Mouse (Mus musculus) embryonic facial prominence, embryonic 12.5 days (tissue): ENCODE measurements around the gene Fezf1. TPM values are rescaled to one million over a fixed set of nuclear protein-coding genes. Genes with fewer than 3 reads are reported as not detected.
A peak's percentile ranks its signal among the peaks of the same experiment; 100 is the strongest.

Experiments
- ATAC-seq: fragments of 200-750 bp; cut with Nextera tagmentation; 2 replicates; pipeline ENCODE4 v1.8.0; 2017; ENCODE audit not compliant: insufficient number of reproducible peaks, insufficient read depth, low FRiP score, low TSS enrichment
- H3K27ac ChIP-seq: fragments of 300-500 bp; sonication (generic); 2 replicates; pipeline ENCODE4 v1.5.1; 2016; ENCODE audit warnings: mild to moderate bottlenecking
- H3K27me3 ChIP-seq: fragments of 300-500 bp; sonication (generic); 2 replicates; pipeline ENCODE4 v1.6.1; 2016; ENCODE audit warnings: mild to moderate bottlenecking, moderate library complexity
- H3K36me3 ChIP-seq: fragments of 300-500 bp; sonication (generic); 2 replicates; pipeline ENCODE4 v1.6.1; 2016; ENCODE audit warnings: mild to moderate bottlenecking
- H3K4me1 ChIP-seq: fragments of 300-500 bp; sonication (generic); 2 replicates; pipeline ENCODE4 v1.6.1; 2016
- H3K4me2 ChIP-seq: fragments of 300-500 bp; sonication (generic); replicated peaks from 2 replicates; pipeline ENCODE4 v1.6.1; 2016; ENCODE audit warnings: mild to moderate bottlenecking, moderate library complexity
- H3K4me3 ChIP-seq: fragments of 300-500 bp; sonication (generic); 2 replicates; pipeline ENCODE4 v1.5.1; 2016; ENCODE audit warnings: mild to moderate bottlenecking
- H3K9ac ChIP-seq: fragments of 300-500 bp; sonication (generic); 2 replicates; pipeline ENCODE4 v1.6.1; 2016; ENCODE audit warnings: mild to moderate bottlenecking, moderate library complexity
- H3K9me3 ChIP-seq: fragments of 300-500 bp; sonication (generic); 2 replicates; pipeline ENCODE4 v1.6.1; 2016; ENCODE audit warnings: mild to moderate bottlenecking, moderate library complexity
- WGBS: fragments of 180-500 bp; shearing (Covaris S2); methylation state at CpG from one replicate; pipeline ENCODE4 v1.1.7; 2016; 5-methylcytosine and 5-hydroxymethylcytosine counted together
- polyA plus RNA-seq: library from polyadenylated mRNA; unstranded; fragments of >200 nt; fragmentation: Nextera tagmentation; extraction: Ambion mirVana; gene quantifications from 2 replicates; pipeline ENCODE4 v1.2.1, GENCODE M21; 2016

Gene Fezf1
- polyA plus RNA-seq, 1 experiment from 2014 or later: 7.0 TPM

DNA sequence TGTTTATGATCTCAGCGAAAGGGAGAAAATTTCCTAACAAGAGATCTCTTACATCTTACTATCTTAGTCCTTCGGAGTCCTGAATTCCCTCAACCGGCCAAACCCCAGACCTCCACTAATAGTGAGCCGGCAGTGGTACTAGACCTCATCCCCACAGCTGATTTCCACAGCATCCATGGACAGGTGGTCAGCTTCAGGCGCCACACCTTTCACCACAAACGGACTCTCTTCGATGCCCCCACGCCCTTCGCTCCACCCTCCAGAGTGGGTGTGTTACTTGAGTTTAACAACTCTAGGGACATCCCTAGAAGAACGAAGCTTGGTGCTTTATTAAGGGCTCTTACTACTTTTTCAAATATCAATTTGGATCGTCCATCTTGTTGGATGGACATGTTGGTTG is 6.5 kb upstream of the Fezf1 start:
- H3K36me3 ChIP-seq: no peaks in the 10 kb centered on the region
- H3K4me2 ChIP-seq: no peak overlapping the region
- no peak overlapping the region for H3K9ac ChIP-seq
- under 1% methylated on average over 11 of the region's 11 CpGs for WGBS
- no peaks in the 10 kb centered on the region for H3K9me3 ChIP-seq
- no peak overlapping the region for H3K4me3 ChIP-seq
- 0 out of 2 replicates have a peak, but pooled peaks cover 5% of the 10 kb centered on the region for H3K4me1 ChIP-seq
- peaks cover 76% of the 10 kb centered on the region for H3K27me3 ChIP-seq
- no peak for ATAC-seq
- no peak overlapping the region for H3K27ac ChIP-seq

DNA sequence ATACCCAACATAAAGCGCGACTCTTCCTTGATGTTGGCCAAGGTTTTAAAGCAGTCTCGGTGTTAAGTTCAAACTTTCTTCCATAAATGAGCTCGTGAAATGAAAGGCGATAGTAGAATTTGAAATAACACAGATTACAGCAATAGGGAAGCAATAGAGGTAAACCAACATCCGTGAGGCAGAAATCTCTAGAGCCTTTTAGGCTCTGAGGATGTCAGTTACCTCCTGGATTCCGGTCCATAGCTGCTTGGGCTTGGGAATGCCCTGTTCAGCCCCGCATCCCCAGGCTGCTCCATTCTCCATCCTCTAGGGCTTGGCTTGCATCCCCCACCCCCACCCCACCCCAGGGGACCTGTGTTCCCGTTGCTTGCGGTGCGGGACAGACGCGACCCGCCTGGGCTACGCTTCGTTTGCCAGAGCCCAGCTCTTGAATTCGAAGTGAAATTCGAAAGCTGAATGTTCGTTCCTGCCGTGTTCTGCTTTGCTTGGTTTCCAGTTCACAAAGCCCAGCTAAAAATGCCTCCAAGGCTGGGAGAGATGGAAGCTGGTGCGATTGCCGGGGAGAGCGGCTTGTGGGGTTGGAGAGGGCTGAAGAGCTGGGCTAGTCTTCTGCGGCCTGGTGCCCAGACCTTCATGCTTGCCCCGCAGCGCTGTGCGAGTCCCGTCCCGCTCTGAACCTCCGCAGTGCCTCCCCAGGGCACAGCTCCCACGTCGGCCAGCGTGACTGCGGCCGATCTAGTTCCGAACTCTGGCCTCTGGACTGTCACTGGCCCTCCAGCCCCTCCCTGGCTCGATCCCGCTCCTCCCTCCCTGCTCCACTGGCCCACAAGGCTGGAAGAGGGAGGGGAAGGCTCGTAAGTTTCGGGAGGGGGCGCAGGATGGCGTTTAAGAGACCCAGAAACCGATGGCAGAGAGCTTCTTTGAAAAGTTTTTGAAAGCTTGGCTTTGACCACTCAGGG is 5.5 kb upstream of the Fezf1 start:
- Histone ChIP-seq H3K27ac (no peak overlapping the region; the same call in 1 of the 2 replicates), H3K4me1 (0 out of 2 replicates have a peak, but pooled peaks cover 14% of the 10 kb centered on the region), H3K9me3 (no peaks in the 10 kb centered on the region), H3K4me3 (peak overlapping the region; percentile 19), H3K36me3 (no peaks in the 10 kb centered on the region), H3K4me2 (peak overlapping the region; percentile 33), H3K27me3 (peaks cover 76% of the 10 kb centered on the region), H3K9ac (no peak overlapping the region)
- ATAC-seq: peak; percentile 62
- WGBS: under 1% methylated on average over 43 of the region's 43 CpGs

DNA sequence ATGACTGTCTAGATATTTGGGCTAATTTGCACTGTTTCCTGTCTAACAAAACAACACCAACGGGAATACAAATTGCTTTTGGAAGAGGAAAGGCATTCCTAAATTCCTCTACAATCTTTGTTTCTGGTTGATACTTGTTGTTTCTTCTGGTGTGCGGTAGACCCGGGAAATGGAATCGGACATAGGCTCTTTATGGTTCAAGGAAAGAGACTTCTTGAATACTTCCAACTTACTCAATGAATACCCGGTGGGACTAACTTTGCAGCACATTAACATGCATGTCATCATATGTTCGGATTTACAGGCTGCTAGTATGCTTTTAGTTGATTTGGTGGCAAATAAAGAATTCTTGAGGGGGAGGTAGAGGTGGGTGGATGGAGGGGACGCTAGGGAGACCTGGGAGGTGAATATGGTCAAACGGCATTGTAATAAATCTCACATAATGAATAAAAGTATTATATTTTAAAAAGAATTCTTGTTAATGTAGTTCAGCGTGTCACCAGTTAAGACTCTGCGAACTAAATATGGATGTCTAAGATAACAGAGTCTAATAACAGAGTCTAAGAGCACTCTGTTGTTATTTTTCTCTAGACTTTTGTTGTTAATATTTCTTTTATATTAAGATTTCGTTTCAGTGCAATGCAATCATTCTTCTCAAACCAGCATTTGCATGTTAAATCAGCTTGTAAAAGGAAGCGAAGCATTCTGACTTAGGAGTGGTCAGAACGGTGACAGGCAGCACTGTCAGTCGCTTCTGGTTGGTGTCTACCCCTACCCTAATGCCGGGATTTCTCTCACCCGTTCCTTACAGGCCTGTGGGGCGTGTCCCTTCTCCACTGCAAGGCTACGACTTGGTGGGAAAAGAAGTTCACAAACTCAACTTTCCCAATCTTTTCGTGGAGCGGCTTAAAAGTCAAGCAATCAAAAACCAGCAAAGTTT is 4.3 kb upstream of the Fezf1 start:
- 0 out of 2 replicates have a peak, but pooled peaks cover 14% of the 10 kb centered on the region for H3K4me1 ChIP-seq
- no peak overlapping the region for H3K4me2 ChIP-seq
- H3K4me3 ChIP-seq: no peak overlapping the region

DNA sequence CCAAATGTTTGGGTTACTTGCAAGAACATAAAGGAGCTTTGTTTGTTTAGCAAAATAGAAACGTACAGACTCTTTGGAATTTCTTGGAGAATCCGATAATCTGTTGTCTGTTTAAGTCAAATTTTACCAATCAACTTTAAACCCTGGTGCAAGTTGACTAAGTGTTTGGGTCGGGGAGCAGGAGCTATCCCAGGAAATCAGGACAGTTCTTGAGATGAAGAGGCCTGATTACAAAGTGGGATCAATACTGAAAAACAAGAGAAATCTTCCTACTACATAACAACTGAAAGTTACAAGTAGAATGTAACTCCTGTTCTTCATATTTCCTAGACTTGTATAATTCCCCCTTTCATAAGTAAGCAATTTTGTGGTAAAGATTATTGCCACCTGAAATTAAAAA is 3.3 kb upstream of the Fezf1 start:
- Histone ChIP-seq H3K4me1 (0 out of 2 replicates have a peak, but pooled peaks cover 14% of the 10 kb centered on the region), H3K27me3 (peaks cover 79% of the 10 kb centered on the region), H3K9ac (no peak overlapping the region), H3K36me3 (no peaks in the 10 kb centered on the region), H3K9me3 (no peaks in the 10 kb centered on the region), H3K4me2 (no peak overlapping the region), H3K27ac (no peak overlapping the region), H3K4me3 (no peak overlapping the region)
- no peak for ATAC-seq
- 4% methylated on average over 3 of the region's 3 CpGs for WGBS

More for the DNA sequence above, 4.3 kb upstream of the Fezf1 start:
- H3K36me3 ChIP-seq: no peaks in the 10 kb centered on the region
- H3K27me3 ChIP-seq: peaks cover 76% of the 10 kb centered on the region
- no peak overlapping the region for H3K27ac ChIP-seq
- H3K9me3 ChIP-seq: no peaks in the 10 kb centered on the region
- H3K9ac ChIP-seq: no peak overlapping the region
- ATAC-seq: no peak
- 2% methylated on average over 20 of the region's 20 CpGs for WGBS

DNA sequence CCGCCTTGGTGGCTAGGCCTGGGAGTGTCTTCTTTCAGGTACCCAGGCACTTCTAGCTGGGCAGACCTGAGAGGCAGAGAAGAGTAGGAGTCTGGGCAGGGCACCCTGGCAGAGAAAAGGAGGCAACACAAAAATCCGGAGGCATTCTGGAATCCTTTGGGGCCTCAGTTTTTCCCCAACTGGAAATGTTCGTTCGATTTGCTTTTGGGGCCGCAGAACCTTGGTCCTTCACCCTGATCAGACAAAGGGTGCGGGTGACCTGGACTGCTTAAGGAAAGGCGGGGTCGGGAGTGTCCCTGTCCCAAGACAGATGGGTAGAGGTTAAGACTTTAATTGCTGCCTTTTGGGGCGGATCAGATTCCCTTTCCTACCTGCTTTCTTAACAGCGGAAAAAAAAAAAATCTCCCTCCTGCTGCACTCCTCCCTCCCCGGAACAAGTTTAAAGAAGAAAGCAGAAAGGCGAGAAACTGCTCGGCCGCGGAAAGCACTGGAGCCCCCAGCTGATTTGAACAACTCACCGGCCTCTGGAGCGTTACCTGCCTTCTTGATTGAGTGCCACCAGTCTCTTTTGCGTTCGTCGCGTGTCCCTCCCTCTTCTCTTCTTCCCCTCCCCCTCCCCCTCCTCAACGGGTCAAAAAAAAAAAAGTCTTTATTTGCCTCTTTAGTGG is 2.3 kb upstream of the Fezf1 start:
- Histone ChIP-seq H3K9me3 (no peaks in the 10 kb centered on the region), H3K27me3 (peaks cover 75% of the 10 kb centered on the region), H3K27ac (no peak overlapping the region), H3K9ac (no peak overlapping the region), H3K4me3 (peak overlapping the region; percentile 44), H3K4me1 (0 out of 2 replicates have a peak, but pooled peaks cover 14% of the 10 kb centered on the region), H3K36me3 (no peaks in the 10 kb centered on the region), H3K4me2 (0 out of 2 replicates have a peak overlapping the region, but pooled peaks have one; percentile 71)
- under 1% methylated on average over 22 of the region's 22 CpGs for WGBS
- no peak for ATAC-seq

DNA sequence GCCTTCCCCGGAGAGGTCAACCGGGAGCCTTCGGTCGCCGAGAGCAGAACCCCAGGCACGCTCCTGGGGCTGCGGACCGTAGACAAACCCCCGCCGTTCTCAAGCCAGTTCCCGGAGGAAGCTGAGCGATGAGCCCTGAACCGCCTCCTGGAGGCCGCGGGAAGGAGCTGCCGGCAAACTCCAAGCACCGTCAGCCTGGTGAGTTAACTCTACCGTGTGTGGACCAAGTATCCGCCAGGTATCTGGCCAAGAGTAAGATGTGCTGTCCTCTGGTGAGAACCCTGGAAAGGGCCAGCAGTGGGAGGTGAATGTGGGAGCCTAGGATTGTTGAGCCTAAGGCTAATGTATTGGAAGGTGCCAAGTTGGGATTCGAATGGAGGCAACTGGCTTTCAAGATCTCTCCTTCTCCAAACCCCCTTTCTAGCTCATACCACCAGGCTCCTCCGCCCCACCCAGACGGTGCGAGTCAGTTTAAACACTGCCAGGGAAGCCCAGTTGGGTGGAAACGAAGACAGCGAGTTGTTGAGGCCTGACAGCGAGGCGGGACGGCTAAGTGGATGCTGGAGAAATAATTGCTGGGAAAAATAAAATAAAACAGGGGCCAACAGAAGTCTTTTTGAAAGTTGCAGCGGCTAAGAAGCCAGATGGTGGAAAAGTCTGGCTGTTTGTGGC is 1.6 kb upstream of the Fezf1 start:
- H3K9ac ChIP-seq: peak overlapping the region; percentile 36
- ATAC-seq: no peak; the same call in 1 of the 2 replicates

DNA sequence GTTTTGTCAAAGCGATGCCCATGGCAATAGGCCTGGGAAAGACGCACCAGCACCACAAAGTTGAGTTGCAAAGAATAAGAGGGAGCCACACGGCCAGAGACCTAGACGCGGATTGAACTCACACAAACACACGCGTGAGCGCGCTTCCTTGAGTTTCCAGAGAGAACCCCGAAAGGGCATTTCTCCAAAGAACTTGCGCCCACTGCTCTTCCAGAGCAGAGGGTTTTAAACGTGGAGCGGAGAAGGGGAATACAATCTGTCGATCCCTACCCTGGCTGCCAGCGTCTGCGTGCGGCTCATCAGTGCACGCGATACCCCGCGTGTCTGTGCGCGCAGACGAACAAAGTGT is 865 bp upstream of the Fezf1 start:
- Histone ChIP-seq H3K4me3 (peak overlapping the region; percentile 44), H3K36me3 (no peaks in the 10 kb centered on the region), H3K4me1 (0 out of 2 replicates have a peak, but pooled peaks cover 14% of the 10 kb centered on the region), H3K4me2 (peak overlapping the region; percentile 71), H3K9ac (peak overlapping the region; percentile 36), H3K27ac (no peak overlapping the region), H3K9me3 (no peaks in the 10 kb centered on the region; the same call in 1 of the 2 replicates), H3K27me3 (peaks cover 69% of the 10 kb centered on the region)
- no peak for ATAC-seq
- under 1% methylated on average over 17 of the region's 24 CpGs for WGBS

More for the DNA sequence above, 1.6 kb upstream of the Fezf1 start:
- under 1% methylated on average over 29 of the region's 29 CpGs for WGBS
- Histone ChIP-seq H3K27ac (no peak overlapping the region), H3K4me3 (peak overlapping the region; percentile 44), H3K4me2 (peak overlapping the region; percentile 71), H3K27me3 (peaks cover 69% of the 10 kb centered on the region), H3K4me1 (0 out of 2 replicates have a peak, but pooled peaks cover 14% of the 10 kb centered on the region), H3K36me3 (no peaks in the 10 kb centered on the region), H3K9me3 (no peaks in the 10 kb centered on the region)

DNA sequence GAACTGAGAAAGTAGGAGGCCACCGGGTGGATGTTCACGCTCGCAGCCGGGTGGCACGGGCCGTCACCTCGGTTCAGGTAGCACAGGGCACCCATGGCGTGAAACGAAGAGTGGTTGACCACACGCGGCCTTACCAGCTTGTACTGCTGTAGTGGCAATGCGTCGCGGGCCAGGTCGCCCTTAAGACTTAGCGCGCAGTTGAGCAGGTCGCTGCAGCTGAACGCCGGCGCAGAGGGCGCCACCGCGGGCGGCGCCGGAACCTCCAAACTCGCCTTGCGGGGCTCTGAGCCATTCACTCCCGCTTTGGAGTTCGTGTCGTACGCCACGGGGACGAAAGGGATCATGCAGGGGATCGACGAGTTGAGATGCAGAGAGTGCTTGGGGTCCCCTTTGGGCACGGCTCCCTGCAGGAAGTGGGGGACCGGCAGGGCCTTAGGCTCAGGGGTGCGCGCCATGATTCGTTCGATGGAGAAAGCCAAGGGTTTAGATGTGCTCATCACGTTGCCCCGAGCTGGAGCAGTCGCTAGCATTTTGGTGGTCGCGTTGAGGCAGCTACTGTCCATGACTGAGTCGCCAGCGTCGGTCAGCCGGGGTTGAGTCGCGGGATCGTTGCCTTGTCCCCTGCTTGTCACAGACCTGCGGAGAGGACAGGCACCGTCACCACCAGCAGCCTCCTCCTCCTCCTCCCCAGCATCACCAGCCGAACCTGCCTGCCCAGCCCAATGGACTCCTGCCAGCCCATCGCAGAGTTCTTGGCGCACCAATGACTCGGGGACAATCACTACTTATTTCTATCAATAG is 450 bp downstream of the Fezf1 start:
- Histone ChIP-seq H3K9me3 (no peaks in the 10 kb centered on the region; the same call in 1 of the 2 replicates), H3K4me3 (peak overlapping the region; percentile 44), H3K36me3 (no peaks in the 10 kb centered on the region), H3K4me1 (0 out of 2 replicates have a peak, but pooled peaks cover 12% of the 10 kb centered on the region), H3K27me3 (peaks cover 75% of the 10 kb centered on the region), H3K9ac (no peak overlapping the region), H3K4me2 (peak overlapping the region; percentile 71), H3K27ac (no peak overlapping the region)
- no peak for ATAC-seq
- under 1% methylated on average over 61 of the region's 61 CpGs for WGBS

DNA sequence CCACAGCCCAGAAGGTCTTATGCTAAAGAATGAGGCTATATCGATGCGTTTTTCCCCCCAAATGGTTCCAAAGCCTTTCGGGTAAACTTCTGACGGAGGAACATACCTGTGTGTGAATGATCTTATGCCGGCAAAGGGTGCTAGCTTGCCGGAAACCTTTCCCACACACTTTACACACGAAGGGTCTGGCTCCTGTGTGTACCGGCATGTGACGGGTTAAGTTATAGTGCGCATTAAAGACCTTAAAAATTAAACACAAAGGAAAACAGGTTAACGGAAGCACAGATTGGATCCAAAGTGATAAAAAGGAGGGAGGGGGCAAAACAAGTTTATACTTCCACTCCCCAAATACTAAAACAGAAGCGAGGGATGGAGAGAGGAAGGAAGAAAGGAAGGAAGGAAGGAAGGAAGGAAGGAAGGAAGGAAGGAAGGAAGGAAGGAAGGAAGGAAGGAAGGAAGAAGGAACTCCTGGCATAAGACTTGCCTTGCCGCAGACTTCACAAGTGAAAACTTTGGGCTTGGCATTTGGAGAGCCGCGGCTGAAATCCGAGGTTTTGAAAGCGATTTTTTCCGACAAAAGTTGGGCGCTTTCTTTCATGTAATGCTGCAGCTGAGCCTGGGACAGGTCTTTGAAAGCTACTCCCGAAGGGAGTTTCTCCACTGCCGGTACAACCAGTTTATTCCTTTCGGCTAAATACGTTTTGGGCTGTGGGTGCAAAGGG is 1.2 kb downstream of the Fezf1 start:
- H3K4me3 ChIP-seq: peak overlapping the region; percentile 44
- H3K4me2 ChIP-seq: peak overlapping the region; percentile 71
- no peaks in the 10 kb centered on the region for H3K36me3 ChIP-seq
- H3K4me1 ChIP-seq: 0 out of 2 replicates have a peak, but pooled peaks cover 12% of the 10 kb centered on the region
- H3K27ac ChIP-seq: no peak overlapping the region
- H3K27me3 ChIP-seq: peaks cover 76% of the 10 kb centered on the region
- H3K9me3 ChIP-seq: no peaks in the 10 kb centered on the region; the same call in 1 of the 2 replicates
- ATAC-seq: no peak
- no peak overlapping the region for H3K9ac ChIP-seq
- WGBS: under 1% methylated on average over 23 of the region's 23 CpGs
